Mouse (Mus musculus) hindbrain, embryonic 14.5 days (tissue): ENCODE measurements at regions not wholly inside any gene's neighbourhood (a gene's known extent, or its start where the extent isn't known, plus 50 kb on each side); places are given as distances from the start of the nearest gene placed in this dataset.

Experiments used
- ATAC-seq: fragments of 200-750 bp; cut with Nextera tagmentation; 2 replicates; pipeline ENCODE4 v1.8.0; 2017; ENCODE audit warnings: moderate number of reproducible peaks, mild to moderate bottlenecking, moderate TSS enrichment, moderate library complexity; ENCODE audit not compliant: low FRiP score
- DNase-seq: peaks from one replicate; pipeline ENCODE4 v3.0.0-alpha.2; 2015; ENCODE audit warnings: low spot score
- H3K27ac ChIP-seq: fragments of 300-500 bp; sonication (generic); 2 replicates; pipeline ENCODE4 v1.5.1; 2014; ENCODE audit warnings: mild to moderate bottlenecking, moderate library complexity
- H3K27me3 ChIP-seq: fragments of 300-500 bp; sonication (generic); 2 replicates; pipeline ENCODE4 v1.6.1; 2014; ENCODE audit warnings: mild to moderate bottlenecking, low read length, mixed read lengths; ENCODE audit not compliant: control insufficient read depth, insufficient read depth
- H3K36me3 ChIP-seq: fragments of 300-500 bp; sonication (generic); replicated peaks from 2 replicates; pipeline ENCODE4 v1.6.1; 2014; ENCODE audit not compliant: control insufficient read depth, insufficient read depth
- H3K4me1 ChIP-seq: fragments of 300-500 bp; sonication (generic); replicated peaks from 2 replicates; pipeline ENCODE4 v1.6.1; 2014; ENCODE audit warnings: antibody characterized with exemption, low read length, mixed read lengths; ENCODE audit not compliant: control insufficient read depth, insufficient read depth
- H3K4me2 ChIP-seq: fragments of 300-500 bp; sonication (generic); replicated peaks from 2 replicates; pipeline ENCODE4 v1.6.1; 2014; ENCODE audit warnings: mild to moderate bottlenecking, moderate library complexity
- H3K4me3 ChIP-seq: fragments of 300-500 bp; sonication (generic); replicated peaks from 2 replicates; pipeline ENCODE4 v1.5.1; 2014; ENCODE audit warnings: mild to moderate bottlenecking, low read length
- H3K9ac ChIP-seq: fragments of 300-500 bp; sonication (generic); 2 replicates; pipeline ENCODE4 v1.6.1; 2014
- H3K9me3 ChIP-seq: fragments of 300-500 bp; sonication (generic); 2 replicates; pipeline ENCODE4 v1.6.1; 2016; ENCODE audit warnings: low read length; ENCODE audit not compliant: control insufficient read depth
- WGBS: fragments of 180-500 bp; shearing (Covaris S2); extraction: QIAGEN DNeasy Blood & Tissue Kit; methylation state at CpG from one replicate; pipeline ENCODE4 v1.1.7; 2014; 5-methylcytosine and 5-hydroxymethylcytosine counted together

GRCm38 (mm10) chr16:91970461-91970860 lies 87.6 kb upstream of the Mrps6 start:
- no peak overlapping the region for H3K4me3 ChIP-seq
- H3K9me3 ChIP-seq = no peaks in the 10 kb centered on the region
- H3K4me2 ChIP-seq = no peak overlapping the region
- 77% methylated on average over 4 of the region's 4 CpGs for WGBS
- H3K36me3 ChIP-seq = no peaks in the 10 kb centered on the region
- DNase-seq (no peak), ATAC-seq (no peak)
- no peaks in the 10 kb centered on the region for H3K27me3 ChIP-seq
- no peak overlapping the region for H3K27ac ChIP-seq
- no peaks in the 10 kb centered on the region for H3K4me1 ChIP-seq
- H3K9ac ChIP-seq = no peak overlapping the region

- no peak for DNase-seq
- 94% methylated on average over 9 of the region's 9 CpGs for WGBS
These were observed 84.9 kb upstream of the Mrps6 start for GRCm38 (mm10) chr16:91973183-91973582.

DNA sequence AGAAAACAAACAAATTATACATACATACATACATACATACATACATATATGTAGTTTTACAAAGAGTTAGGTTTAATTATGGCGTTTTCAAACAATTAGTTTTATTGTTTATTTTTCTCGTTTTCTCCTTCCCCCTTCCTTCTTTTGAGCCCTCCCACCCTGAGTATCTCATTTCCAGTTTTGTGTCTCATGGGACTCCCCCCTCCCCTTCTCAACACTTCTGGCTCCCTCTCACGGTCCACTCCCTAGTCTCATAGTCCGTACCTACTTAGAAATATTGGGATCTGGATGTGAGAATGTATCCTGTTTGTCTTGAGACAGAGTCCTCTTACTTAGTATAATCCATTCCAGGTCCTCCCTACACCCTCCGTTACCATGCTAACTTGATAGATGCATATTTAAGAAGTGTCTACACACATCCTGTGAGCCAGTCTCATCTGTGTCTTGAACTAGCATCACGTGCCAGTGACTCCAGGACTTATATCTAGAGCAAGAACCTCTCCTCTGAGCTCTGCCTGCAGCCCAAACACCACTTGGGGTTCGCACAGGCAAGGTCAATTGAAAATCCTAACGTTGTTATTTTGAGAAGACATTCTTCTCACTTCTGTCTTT lies 81.8 kb upstream of the Mrps6 start:
- WGBS = 77% methylated on average over 8 of the region's 8 CpGs
- no peak for DNase-seq

More at GRCm38 (mm10) chr16:91973183-91973582, 84.9 kb upstream of the Mrps6 start:
- Histone ChIP-seq H3K4me2 (no peak overlapping the region), H3K36me3 (no peaks in the 10 kb centered on the region), H3K9ac (no peak overlapping the region), H3K4me3 (no peak overlapping the region), H3K27ac (no peak overlapping the region), H3K9me3 (no peaks in the 10 kb centered on the region), H3K27me3 (no peaks in the 10 kb centered on the region), H3K4me1 (no peaks in the 10 kb centered on the region)
- ATAC-seq = no peak

DNA sequence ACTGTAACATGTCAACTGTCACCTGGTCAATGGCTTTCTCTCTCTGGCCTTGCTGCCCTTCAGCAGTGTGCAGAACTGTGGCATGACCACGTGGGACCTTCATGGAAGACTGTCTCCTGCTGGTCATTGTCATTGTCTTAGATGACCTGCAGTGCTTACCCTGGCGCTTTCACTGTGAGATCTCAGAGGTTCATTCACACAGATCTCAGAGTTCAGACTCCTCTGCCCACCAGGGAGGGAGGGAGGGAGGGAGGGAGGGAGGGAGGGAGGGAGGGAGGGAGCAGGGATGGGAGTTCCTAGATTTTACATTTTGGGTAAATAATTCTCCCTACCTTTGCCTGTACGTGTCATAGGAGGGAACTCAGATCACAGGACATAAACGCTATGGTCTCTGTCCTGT lies 79.6 kb upstream of the Mrps6 start:
- no peak overlapping the region for H3K27ac ChIP-seq
- no peaks in the 10 kb centered on the region for H3K9me3 ChIP-seq
- H3K27me3 ChIP-seq = no peaks in the 10 kb centered on the region
- no peak overlapping the region for H3K4me3 ChIP-seq
- H3K36me3 ChIP-seq = no peaks in the 10 kb centered on the region
- H3K4me1 ChIP-seq = no peaks in the 10 kb centered on the region; the same call in 1 of the 2 replicates
- ATAC-seq (no peak), DNase-seq (no peak)
- H3K4me2 ChIP-seq = no peak overlapping the region
- no peak overlapping the region for H3K9ac ChIP-seq
- WGBS = 33% methylated on average over 4 of the region's 4 CpGs

More for the DNA sequence above, 81.8 kb upstream of the Mrps6 start:
- Histone ChIP-seq H3K4me3 (no peak overlapping the region), H3K27me3 (no peaks in the 10 kb centered on the region), H3K4me2 (no peak overlapping the region), H3K9me3 (no peaks in the 10 kb centered on the region), H3K27ac (no peak overlapping the region), H3K4me1 (no peaks in the 10 kb centered on the region; the same call in 1 of the 2 replicates), H3K9ac (no peak overlapping the region), H3K36me3 (no peaks in the 10 kb centered on the region)
- ATAC-seq = no peak

GRCm38 (mm10) chr16:91978846-91979245 lies 79.2 kb upstream of the Mrps6 start:
- WGBS = 30% methylated on average over 5 of the region's 5 CpGs
- no peaks in the 10 kb centered on the region; the same call in 1 of the 2 replicates for H3K4me1 ChIP-seq
- H3K4me3 ChIP-seq = no peak overlapping the region
- H3K36me3 ChIP-seq = no peaks in the 10 kb centered on the region
- no peak overlapping the region for H3K4me2 ChIP-seq
- H3K9ac ChIP-seq = no peak overlapping the region
- ATAC-seq = no peak
- no peak overlapping the region for H3K27ac ChIP-seq
- H3K9me3 ChIP-seq = no peaks in the 10 kb centered on the region
- DNase-seq = no peak
- no peaks in the 10 kb centered on the region for H3K27me3 ChIP-seq

GRCm38 (mm10) chr16:91980482-91980881 lies 77.6 kb upstream of the Mrps6 start:
- ATAC-seq = no peak

DNA sequence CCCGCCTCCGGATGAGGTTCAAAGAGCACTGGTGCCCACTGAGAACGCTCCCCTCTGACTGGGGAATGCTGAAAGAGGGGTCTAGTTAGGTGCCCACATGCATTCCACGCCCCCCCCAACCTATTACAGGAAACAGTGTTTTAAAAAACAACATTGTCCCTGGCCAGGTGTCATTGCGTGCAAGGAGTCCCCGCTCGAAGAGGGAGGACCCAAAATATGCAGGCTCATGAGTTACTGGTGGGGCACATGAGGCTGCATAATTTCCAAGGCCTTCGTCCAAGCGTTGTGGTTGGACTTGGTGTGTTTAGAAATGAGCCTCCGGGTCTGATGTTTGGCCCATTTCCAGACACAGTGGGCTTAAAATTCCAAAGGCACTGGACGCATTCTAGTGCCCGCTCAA lies 72.9 kb upstream of the Mrps6 start:
- Histone ChIP-seq H3K9me3 (no peaks in the 10 kb centered on the region), H3K4me3 (no peak overlapping the region), H3K4me2 (no peak overlapping the region), H3K27ac (no peak overlapping the region), H3K27me3 (no peaks in the 10 kb centered on the region), H3K4me1 (no peaks in the 10 kb centered on the region), H3K9ac (no peak overlapping the region), H3K36me3 (no peaks in the 10 kb centered on the region)
- DNase-seq (no peak), ATAC-seq (no peak)
- WGBS = 86% methylated on average over 12 of the region's 12 CpGs

More at GRCm38 (mm10) chr16:91980482-91980881, 77.6 kb upstream of the Mrps6 start:
- Histone ChIP-seq H3K36me3 (no peaks in the 10 kb centered on the region), H3K4me1 (no peaks in the 10 kb centered on the region; the same call in 1 of the 2 replicates), H3K4me2 (no peak overlapping the region), H3K27ac (no peak overlapping the region), H3K4me3 (no peak overlapping the region), H3K9ac (no peak overlapping the region), H3K27me3 (no peaks in the 10 kb centered on the region), H3K9me3 (no peaks in the 10 kb centered on the region)
- peak; percentile 52 for DNase-seq
- 76% methylated on average over 6 of the region's 6 CpGs for WGBS

DNA sequence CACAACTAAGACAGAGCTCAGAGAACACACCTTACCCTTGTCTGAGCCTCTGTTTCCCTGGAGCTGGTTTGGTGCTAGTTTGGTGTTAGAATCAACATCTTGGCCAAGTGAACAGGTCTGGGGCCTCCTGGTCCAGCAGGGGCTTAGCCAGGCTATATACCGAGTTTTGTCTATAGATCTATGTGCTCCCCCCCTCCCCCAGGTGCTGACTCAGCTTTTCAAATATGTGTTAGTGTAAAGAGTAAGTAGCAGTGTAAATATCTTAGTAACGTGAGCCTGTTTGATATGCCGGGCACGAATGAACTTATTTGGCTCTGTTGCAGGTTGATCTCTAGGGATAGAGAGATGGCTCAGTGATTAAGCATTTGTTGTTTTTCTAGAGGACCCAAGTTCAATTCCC lies 68.7 kb upstream of the Mrps6 start:
- Histone ChIP-seq H3K4me3 (no peak overlapping the region), H3K27me3 (no peaks in the 10 kb centered on the region), H3K9ac (no peak overlapping the region), H3K27ac (no peak overlapping the region), H3K4me2 (no peak overlapping the region), H3K9me3 (no peaks in the 10 kb centered on the region), H3K36me3 (no peaks in the 10 kb centered on the region), H3K4me1 (no peaks in the 10 kb centered on the region)
- ATAC-seq (no peak), DNase-seq (no peak)
- WGBS = 86% methylated on average over 4 of the region's 4 CpGs

DNA sequence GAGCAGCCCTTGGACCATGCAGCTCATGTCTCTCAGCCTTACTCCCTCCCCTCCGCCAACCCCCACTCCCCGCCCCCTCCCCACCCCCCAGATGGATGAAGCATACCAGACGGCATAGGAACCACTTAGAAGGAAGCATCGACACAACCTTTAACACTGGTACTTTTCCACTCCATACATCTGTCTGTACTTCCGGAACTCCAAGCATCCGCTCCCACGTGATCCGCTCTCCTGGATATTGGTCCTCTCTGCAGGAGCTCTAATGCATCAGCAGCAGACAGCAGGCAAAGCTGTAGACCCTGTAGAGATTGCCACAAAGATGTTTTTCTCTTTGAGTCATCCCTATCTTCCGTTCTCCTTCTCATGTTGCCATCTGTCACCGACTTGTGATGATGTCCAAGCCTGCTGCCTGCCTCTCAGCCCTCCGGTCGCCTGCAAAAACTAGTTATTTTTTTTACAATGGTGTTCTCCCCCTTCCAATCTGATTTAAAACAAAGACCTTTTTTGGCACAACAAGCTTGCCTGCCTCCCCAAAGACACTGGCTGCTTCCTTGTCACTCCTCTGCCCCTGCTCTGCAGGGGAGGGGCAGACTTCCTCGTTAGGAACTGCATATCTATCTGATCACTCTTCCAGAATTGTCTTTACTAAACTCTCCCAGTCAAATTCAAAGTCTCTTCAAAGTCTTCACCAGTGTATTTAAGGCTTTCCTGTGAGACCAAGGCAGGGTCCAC lies 62.4 kb upstream of the Mrps6 start:
- Histone ChIP-seq H3K4me2 (peak overlapping the region; percentile 43), H3K9me3 (no peaks in the 10 kb centered on the region), H3K4me3 (peak overlapping the region; percentile 7; the same call in 1 of the 2 replicates), H3K4me1 (peaks cover 2% of the 10 kb centered on the region; the same call in 1 of the 2 replicates), H3K9ac (0 out of 2 replicates have a peak overlapping the region, but pooled peaks have one; percentile 1), H3K27ac (peak overlapping the region; percentile 10), H3K27me3 (no peaks in the 10 kb centered on the region), H3K36me3 (no peaks in the 10 kb centered on the region)
- ATAC-seq (peak; percentile 70; the same call in 1 of the 2 replicates), DNase-seq (peak; percentile 52)
- WGBS = 23% methylated on average over 13 of the region's 13 CpGs
